Mouse (Mus musculus) cerebellum, adult 8-10 months (tissue): ENCODE measurements around the gene Tagln3.

Source experiments
- DNase-seq: peaks from one replicate; pipeline ENCODE4 v3.0.0; 2022

The Tagln3 gene

DNA sequence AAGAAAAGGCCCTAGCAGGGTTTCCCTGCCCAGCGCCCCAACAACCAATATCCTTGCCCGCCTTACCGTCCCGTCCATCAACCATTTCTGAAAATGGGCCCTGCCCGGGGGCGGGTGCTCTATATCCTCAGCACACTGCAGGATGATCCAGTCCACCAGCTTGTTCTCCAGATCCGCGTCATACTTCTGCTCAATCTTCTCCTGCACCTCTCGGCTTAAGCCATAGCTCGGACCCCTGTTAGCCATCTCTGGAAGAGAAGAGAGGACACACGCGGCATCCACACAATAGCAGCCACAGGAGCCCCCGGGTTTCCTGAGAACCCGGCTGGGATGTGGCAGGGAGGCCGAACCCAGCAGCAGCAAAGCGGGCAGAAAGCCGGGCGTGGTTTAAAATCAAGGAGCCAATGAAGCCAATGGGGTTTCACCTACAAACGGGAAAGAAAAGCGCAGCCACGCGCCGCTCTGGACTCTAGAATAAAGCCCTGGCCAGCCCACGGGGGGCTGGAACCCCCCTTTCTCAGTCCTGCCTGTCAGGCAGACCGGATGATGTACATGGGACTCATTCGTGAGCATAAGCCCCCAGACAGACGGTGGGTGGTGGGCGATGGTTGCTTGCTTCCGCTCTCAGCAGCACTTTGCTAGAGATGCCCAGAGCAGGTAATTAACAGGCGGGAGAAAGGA, at the start of gene Tagln3:
Gene Tagln3 (minus strand): TSS at position 548 of the 681 bp plus-strand sequence.
- DNase-seq, result peak; percentile 81

DNA sequence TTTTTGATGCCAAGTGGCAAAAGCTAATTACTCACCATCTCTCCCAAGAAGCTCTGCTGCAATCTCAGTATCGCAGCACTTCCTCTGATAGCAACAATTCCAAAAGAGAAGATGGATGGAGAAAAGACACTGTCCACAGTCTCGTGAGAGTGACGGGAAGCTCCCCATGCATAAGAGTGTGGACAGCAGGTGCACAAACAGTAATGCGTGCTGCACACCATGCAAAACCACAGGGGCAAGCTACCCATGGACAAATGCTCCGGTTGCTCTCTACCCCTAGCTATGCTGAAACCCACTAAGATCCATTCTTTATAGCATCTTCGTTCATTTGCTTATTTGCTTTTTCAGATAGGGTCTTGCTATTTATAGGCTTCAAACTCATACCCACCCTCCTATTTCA, 46.5 kb upstream of the Tagln3 start:
- DNase-seq, result peak; percentile 33

DNA sequence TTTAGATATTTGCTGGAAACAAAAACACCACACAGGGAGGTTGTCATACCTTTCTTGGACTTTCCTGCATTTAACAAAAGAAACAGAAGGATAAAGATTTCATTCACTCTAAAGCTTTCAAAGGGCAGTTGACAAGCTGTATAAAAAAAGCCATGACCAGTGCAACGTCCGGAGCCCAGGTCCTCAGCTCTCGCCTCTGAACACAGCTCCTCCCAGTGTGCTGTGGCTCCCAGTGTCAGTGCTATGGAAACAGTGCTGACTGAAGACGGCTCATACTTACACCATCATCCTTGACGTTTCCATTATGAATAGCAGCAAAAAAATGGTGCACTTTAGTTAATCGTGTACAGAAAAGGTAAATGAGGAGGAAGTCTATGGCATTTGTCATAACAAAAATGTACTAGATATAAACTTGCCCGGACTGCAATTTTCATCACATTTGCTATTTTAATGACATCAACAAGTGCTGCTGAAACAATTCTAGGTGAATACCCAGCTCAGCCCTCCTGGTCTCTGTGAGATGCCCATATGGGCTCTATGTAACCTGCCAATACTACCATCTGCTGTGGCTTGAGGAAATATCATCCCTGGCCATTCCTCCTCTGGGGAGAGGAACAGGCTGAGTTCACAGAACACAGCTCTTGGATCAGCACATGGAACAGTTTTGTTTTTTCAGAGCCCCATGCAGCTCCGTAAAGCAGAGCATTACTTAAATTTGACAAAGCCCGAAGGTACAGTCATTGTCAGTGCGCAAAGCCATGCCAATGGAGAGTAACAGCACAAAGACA, 43.6 kb upstream of the Tagln3 start:
- DNase-seq, result peak; percentile 83

DNA sequence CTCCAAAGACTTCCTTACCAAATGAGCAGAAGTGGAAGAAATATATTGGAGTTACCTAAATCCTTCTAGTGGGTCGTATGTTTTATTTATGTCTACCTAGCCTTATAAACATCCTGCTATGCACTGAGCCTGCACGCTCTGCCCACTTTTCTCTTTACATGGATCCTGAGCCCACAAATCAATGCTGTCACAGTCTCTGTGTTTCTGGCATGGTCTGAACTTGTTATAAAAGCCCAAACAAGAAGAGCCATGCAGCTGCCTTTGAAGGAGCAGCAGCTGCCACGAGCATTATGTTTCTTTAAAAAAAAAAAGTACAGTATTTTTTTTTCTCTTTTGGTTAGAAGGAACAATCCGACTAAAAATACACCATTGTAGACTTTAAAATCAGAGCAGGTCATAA, 43.0 kb upstream of the Tagln3 start:
- no peak for DNase-seq

DNA sequence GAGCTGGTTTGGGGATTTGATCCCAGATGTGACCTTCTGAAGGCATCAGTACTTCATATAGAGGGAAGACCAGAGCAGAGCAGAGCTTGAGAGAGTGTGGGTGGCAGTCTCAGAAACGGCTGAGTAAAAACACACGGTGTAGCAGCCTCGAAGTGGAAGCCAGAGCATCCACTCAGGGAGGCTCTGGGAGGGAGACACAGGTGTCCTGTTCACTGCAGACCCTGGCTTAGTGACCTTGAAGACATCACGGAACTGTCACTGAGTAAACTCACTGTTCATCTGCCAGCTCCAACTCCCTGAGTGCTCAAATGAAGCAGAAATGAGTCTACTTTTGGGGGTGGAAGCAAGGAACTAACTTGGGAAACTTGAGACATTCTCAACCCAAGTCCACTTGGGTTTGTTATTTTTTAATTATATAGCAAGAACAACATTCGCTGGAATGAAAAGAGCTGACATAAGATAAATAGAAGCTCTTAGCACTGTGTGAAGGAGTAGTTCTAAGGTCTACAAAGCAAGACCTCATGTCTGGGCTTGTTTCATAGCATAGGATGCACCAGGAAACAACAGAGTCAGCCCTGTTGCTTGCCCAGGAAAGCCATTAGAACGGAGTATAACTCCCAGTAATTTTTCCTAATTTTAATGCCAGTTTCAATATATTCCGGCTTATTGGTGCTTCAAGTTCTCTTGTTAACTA, 41.5 kb upstream of the Tagln3 start:
- DNase-seq, result no peak

DNA sequence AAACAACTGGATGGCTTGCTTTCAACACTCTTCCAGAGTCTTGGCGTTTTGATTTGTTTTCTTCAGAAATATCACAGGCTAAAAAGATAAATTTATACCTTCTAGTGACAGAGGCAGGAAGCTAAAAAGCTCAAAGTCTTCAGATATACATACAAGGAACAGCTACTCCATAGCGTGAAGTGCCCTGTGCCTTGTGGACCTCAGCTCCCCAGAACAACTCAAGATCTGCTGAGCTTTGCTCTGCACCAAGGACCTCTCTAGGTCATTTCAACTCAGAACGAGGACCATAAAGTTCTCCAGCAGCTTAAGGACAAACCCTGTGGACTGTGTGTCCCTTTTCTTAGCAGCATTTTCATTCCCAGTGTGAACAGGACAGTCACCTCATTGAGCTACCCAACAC, 40.7 kb upstream of the Tagln3 start:
- no peak for DNase-seq

DNA sequence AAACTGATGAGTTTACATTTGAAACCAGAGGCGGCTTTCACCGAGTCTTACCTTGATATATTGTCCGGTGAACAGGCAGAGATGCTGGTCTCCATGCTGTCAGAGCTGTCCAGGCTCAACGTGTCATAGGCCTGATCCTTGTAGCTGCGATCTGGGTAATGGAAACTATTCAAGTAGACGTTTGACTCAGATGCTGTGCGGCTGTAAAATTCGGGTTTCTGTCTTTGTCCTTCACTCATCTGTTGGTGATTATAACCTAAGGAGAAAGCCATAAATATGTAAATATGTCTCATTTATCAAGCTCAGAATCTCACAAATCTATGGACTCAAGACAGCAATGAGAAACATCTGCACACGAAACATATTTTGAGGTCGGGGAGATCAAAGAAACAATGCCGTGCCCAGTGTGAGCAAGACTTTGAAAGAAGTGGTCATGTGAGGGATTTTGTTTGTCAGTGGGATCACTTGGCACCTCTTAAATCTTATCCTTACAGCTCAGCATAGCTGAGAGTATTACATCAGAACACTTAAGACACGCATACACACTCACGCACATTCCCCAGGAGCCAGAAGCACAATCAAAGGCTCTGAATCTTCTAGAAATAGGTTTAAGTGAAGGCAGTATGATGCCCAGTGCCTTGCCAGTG, 38.6 kb upstream of the Tagln3 start:
- no peak for DNase-seq

DNA sequence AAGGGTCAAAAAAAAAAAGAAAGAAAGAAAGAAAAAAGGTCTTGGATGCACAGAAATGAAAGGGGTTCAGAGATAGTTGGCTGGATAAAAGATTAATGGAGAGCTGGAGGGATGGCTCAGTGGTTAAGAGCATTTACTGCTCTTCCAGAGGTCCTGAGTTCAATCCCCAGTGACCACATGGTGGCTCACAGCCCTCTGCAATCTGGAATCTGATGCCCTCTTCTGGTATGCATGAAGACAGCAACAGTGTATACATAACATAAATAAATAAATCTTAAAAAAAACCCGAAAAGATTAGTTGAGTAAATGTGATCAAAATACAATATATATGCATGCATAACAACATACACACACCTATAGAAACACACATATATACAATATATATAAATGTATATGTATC, 37.0 kb upstream of the Tagln3 start:
- DNase-seq, result no peak

DNA sequence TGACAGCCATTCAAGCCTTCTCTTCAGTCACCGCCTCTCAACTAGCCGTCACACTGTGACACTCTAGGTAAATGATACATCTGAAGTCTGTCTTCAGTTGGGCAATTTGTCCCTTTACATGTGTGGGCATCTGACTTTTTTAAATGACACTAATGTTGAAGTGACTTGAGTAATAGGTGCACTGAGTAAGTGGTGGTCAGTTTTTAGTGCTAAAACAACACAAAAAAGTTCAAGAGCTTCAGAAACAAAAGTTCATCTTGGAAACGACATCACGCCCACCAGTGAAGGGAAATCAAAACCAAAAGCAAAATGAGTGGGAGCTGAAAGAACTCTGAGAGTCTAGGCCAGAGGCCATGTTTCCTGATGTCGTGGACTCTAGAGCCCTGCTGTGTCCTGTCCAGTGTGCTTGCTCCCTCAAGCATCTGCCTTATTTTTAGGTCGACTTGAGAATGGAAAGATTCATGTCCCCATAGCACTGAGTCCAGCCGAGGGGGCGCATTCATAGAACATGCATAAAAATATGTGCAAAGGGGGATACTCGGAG, 34.4 kb upstream of the Tagln3 start:
- no peak for DNase-seq

DNA sequence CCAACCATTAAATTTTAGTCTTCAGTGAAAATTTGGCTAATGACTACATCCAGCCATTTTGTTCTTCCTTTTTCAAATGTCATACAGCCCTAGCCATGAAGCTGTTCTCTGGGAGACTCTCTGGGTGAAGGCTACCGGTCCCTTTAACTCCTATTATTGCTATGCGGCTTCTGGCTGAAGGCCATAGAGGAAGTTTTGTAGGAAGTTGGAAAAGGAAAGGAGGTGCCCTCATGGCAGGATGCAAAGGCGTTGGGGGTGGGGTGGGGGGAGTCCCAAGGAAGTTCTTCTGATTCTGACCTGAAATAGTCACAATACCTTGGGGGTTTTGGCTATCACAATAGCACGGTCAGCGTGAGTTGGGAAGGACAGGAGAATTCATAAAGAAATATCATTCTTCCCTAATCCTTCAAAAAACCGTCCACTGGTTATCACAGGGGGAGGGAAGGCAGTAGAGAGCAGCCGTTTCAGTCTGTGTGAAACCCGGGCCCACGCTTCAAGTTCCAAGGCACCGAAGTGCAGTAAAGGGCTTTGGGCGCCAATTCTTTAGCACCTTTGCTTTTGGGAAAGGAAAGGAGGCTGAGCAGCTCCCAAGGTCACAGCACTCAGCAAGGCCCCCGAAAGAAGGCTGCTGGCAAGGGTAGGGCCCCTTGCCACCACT, 33.1 kb upstream of the Tagln3 start:
- DNase-seq, result no peak

DNA sequence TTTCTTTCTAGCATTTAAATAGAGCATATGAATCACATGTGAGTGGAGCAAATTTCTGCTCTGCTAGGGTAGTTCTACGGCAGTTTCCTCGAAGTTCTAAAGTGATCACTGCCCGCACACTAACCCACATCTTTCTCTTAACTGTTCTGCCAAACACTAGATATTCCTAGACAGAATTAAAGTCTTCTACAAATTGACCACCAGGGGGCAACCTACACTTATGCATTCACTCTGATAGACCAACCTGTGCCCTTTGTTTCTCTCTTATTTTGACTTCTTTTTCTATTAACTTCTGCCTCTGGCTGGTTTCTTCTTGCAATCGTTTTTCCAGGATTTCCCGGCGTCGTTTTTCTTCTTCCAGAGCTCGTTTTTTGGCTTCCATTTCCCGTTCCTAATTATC, 32.4 kb upstream of the Tagln3 start:
- DNase-seq, result peak; percentile 62

DNA sequence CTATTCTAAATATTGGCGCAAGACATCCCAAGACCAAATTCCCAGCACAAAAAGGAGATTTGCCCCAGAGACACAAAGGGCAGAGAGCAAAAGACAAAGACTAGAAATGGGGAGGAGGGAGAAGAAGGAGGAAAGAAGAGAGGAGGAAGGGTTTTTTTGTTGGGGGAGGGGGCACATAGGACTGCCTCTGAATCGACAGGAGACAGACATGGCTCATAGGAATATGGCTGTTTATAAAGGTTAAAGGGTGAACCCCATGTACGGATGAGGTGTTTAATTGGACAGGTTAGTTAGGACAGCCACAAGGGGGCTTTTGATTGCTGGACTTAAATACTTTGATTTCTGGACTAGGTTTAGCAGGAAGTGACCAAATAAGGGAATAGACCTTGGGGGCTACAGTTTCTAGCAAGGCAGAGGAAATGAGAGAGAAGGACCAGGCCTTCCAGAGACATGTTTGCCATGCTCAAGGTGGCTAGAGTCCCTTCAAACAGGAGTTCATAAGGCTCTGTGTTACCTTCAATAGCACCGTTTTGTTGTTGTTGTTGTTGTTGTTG, 19.3 kb upstream of the Tagln3 start:
- no peak for DNase-seq

DNA sequence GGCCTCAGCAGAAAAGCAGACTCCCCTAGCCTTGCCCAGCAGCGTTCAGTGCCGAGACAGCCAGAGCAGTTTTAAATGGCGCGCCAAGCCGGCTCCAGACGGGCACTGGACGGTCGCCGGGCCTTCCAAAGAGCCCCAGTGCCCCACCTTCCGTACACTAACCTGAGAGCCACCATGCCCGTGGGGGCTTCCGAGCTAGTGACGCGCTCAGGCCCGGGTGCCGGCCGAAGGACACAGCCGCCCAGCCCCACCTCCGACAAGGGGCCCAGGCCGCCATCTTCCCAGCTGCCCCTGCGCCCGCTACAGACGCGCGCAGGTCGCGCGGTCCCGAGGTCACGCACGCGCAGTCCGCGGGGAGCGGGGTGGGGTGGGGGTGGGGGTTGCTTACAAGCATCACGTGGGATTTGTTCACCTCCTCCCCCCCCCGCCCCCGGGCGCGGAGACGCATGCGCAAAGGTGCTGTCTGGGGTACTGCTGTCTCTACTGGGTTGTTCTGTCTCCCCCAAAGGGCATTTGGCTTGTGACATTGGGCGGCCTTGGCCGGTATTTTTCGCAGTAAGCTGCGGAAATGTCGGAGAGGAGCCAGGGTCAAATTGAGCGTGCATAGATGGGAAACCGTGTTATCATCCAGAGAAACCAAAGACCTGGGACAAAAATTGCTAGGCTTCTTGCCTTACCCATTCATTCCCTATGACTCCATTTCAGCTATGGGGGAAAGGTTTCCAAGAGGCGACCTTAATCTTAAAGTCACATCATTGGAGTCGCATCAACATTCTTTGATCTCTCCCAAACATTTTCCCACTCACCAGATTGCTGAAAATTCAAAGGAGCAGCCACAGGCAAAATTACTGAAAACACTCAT, 18.4 kb upstream of the Tagln3 start, which contains the start of gene Abhd10:
Gene Abhd10 (minus strand): TSS at position 341 of the 862 bp plus-strand sequence.
- DNase-seq, result peak; percentile 99

DNA sequence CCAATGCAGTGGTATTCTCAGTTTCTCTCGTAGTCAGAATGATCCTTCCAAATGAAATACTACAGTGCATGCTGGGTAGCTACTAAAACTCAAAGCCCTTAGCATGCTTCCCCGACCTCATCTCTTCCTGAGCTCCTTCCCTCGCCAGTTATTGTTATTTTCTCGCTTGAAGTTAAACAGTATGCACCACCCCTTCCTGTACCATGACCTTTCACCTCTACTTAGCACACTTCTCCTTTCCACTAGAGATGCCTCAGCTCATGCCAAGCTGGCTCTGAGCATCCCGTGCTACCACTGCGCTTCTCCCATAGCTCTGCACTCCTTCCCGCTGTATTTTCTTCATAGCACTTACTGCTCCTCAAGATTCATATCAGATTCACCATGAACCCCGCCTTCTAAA, 13.5 kb upstream of the Tagln3 start:
- DNase-seq, result no peak

DNA sequence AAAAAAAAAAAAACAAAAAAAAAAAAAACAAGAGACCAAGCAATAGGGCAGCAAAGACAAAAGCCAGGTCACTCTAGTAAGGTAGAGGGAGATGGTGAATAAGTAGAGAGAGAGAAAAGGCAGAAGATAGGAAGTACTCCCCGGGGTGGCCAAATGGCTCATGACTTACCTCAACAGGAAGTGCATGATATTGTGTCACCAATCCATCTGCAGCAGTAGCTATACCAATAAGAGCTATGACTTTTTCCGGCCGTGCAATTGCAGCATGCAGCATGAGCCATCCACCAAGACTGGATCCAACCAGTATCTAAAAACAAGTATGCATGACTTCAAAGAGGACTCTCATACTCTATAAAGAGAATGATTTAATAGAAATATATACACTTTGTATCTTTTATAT, 12.3 kb upstream of the Tagln3 start:
- no peak for DNase-seq

DNA sequence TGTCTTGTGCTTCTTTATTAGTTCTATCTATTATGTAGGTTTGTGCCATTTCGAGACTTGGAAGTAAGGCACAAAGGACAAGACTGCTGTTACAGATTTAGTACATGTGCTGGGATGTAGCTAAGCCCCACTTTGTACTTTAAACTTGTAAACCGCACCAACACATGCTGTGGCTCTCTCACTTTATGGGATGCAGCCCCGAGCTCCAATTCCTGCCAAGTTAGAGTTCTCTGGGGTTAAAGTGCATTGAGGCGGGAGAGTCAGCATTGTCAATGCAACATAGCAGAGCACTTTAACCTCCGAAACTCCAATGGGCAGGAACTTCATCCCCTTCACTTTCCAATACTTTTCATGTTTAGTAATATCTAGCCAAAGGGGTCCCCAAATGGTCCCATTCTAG, 4.8 kb upstream of the Tagln3 start:
- no peak for DNase-seq

DNA sequence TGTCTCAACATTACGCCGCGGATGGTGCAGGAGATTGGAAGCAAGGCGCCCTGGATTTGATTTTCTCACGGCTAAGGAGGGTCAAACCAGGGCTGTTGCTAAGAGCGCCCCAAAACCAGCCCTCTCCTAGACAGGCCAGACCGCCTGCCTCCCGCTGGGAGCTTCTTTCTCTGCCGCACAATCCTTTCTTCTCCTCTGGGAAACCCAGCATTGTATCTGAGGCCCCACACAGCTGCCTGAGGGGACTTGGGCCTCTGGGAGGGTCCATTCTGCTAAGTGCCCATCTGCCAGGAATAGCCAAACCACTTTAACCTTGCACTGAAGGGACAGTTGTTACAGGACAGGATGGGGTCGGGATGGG, 314 bp upstream of the Tagln3 start:
- no peak for DNase-seq

DNA sequence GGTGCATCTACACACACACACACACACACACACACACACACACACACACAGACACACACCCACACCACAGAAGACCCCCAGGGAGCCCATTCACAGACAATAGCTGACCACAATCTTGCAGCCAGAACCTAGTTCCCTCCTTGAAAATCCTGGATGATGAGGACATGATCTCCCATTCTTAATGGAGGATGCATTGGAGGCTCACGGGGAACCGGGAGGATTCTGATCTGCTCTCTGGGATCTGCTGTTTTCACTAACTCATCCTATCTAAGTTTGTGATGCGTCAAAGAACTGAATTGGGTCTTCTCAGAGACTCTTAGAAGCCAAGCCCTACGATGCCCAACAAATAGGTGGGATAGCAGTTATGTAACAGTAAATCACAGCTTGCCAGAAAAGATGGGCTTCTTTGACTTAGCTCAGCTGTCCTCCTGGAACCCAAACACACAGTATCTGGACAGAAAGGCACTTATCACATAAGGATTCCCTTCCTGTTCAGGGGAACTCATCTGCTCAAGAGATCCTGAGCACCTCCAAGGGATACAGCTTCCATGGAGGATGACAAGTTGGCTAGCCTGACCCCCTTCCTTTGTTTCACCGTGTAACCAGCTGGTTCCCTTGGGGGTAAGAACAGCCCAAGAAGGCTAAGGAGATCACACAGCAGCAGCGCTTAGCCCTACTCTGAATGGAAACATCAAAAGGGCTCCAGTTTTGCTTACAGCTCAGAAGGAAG, 1.1 kb downstream of the Tagln3 start:
- DNase-seq, result peak; percentile 54

DNA sequence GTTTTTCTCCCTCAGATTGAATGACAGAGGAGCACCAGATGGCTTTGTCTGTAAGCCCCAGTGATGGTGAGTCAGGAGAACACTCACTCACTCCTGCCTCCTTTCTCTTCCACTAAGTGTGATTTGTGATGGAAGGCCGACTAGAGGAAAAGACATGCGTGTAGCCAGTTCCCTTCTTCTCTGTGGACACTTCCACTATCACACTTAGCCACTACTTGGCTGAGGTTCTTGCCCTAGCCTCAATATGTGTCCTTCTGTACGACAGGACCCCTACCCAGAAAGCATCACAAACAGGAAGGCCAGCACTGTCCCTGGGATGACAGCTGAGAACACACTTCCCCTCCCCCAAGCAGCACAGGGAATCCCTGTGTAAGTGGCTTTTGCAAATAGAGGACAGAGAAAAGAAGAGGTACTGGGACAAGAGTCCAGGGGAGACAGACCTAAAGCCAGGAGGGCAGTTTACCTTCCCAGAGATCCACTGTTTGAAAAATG, 1.9 kb downstream of the Tagln3 start:
- DNase-seq, result peak; percentile 52

DNA sequence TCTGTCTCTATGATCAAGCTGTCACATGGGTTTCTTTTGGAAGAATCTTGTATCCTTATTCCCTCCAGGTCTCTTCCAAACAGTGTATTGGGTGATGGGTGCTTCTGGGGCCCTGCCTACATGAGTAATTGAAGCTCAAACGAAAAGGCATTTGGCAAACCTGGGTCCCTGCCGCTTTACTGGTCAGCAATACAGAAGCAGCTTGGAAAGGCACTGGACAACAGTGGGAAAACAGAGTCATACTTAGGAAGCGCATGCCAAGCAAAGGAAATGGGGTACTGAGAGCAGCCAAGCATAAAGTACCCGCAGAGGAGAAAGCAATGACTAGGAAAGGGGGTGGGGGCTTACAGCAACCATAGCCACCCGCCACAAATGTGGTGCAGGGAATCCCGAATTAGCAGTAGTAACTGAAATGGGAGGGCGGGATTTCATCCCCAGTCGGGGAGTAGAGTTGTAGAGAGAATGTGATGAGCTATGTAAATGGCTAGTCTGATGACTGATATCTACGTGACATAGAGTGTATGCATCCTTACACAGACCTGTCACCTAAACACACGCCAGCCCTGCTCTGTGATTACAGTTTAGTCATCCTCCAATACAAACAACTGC, 4.3 kb downstream of the Tagln3 start:
- peak; percentile 53 for DNase-seq
